11 mouse cellular contexts compared by ENCODE assay signal in genomic region chr9:29961512-29961911, GRCm38 (mm10). TPM values are rescaled to one million over a fixed set of nuclear protein-coding genes. Genes with fewer than 3 reads are reported as not detected.
DNase-seq lines count a peak whose midpoint lies in the region; ATAC-seq and TF ChIP-seq lines count a peak whose summit lies in the region.
"Had no signal": no experiment of that assay in that cellular context is flagged by ENCODE, and none has a peak within 500 bp of the region (broad histone marks: within the 10 kb centered on the region; RNA-seq: fewer than 3 reads in every experiment).

No protein-coding gene starts in this region.

- H3K4me2 ChIP-seq in forebrain, embryonic 12.5 days, result peak overlapping the region; percentile 87
- H3K4me2 ChIP-seq in hindbrain, postnatal 0 days (ENCODE audit: low read depth, low read length), result peak overlapping the region; percentile 62
- H3K4me2 ChIP-seq in neural tube, embryonic 12.5 days (replicated peaks), result peak overlapping the region; percentile 77

- H3K4me1 ChIP-seq in forebrain, embryonic 12.5 days, result peaks cover 25% of the 10 kb centered on the region
- peaks cover 25% of the 10 kb centered on the region for H3K4me1 ChIP-seq in hindbrain, postnatal 0 days (ENCODE audit: insufficient read depth, low read length)
- H3K4me1 ChIP-seq in neural tube, embryonic 12.5 days, result 0 out of 2 replicates have a peak, but pooled peaks cover 12% of the 10 kb centered on the region

- peak overlapping the region; percentile 91 for H3K27ac ChIP-seq in layer of hippocampus, adult 2 months
- no peak overlapping the region for H3K27ac ChIP-seq in forebrain, embryonic 12.5 days
- peak overlapping the region; percentile 72; the same call in 1 of the 2 replicates for H3K27ac ChIP-seq in hindbrain, postnatal 0 days
- no peak overlapping the region for H3K27ac ChIP-seq in neural tube, embryonic 12.5 days

- intact Hi-C loops in gastrocnemius, postnatal 14 days (cut with DNase I; ENCODE audit: low total_unique reads), result no loop called here

- no peaks in the 10 kb centered on the region for H3K9me3 ChIP-seq in forebrain, embryonic 12.5 days
- no peaks in the 10 kb centered on the region for H3K9me3 ChIP-seq in hindbrain, postnatal 0 days (ENCODE audit: low read length)
- no peaks in the 10 kb centered on the region for H3K9me3 ChIP-seq in neural tube, embryonic 12.5 days

- H3K4me3 ChIP-seq in layer of hippocampus, adult 2 months, result peak overlapping the region; percentile 66
- peak overlapping the region; percentile 51 for H3K4me3 ChIP-seq in forebrain, embryonic 12.5 days (replicated peaks)
- H3K4me3 ChIP-seq in hindbrain, postnatal 0 days (ENCODE audit: low read length), result peak overlapping the region; percentile 56
- peak overlapping the region; percentile 41 for H3K4me3 ChIP-seq in neural tube, embryonic 12.5 days

- peak overlapping the region; percentile 61; the same call in 1 of the 2 replicates for H3K9ac ChIP-seq in forebrain, embryonic 12.5 days
- peak overlapping the region; percentile 70 for H3K9ac ChIP-seq in hindbrain, postnatal 0 days (replicated peaks; ENCODE audit: low read length)
- H3K9ac ChIP-seq in neural tube, embryonic 12.5 days, result peak overlapping the region; percentile 49; the same call in 1 of the 2 replicates

- 49% methylated on average over 2 of the region's 2 CpGs for WGBS in forebrain, embryonic 12.5 days
- 17% methylated on average over 2 of the region's 2 CpGs for WGBS in hindbrain, postnatal 0 days
- 55% methylated on average over 2 of the region's 2 CpGs for WGBS in neural tube, embryonic 12.5 days

- no peak for ATAC-seq in forebrain, embryonic 12.5 days (ENCODE audit: low FRiP score)
- no peak for ATAC-seq in hindbrain, postnatal 0 days
- ATAC-seq in neural tube, embryonic 12.5 days (ENCODE audit: low FRiP score, low read depth), result no peak
- no peak for ATAC-seq in cerebellum, adult (ENCODE audit: insufficient number of reproducible peaks, low FRiP score, low TSS enrichment)
- ATAC-seq: lung, postnatal 0 days had no signal

- TF ChIP-seq CTCF in layer of hippocampus, adult 2 months (conservative IDR thresholded peaks at IDR 0.05), result no peak
- no peak for TF ChIP-seq CTCF in hindbrain, postnatal 0 days (IDR thresholded peaks at IDR 0.05; ENCODE audit: low read depth)

- H3K27me3 ChIP-seq in forebrain, embryonic 12.5 days, result peaks cover 41% of the 10 kb centered on the region
- no peaks in the 10 kb centered on the region for H3K27me3 ChIP-seq in hindbrain, postnatal 0 days (ENCODE audit: insufficient read depth, low read length)
- peaks cover 10% of the 10 kb centered on the region; the same call in 1 of the 2 replicates for H3K27me3 ChIP-seq in neural tube, embryonic 12.5 days (replicated peaks)

- no peaks in the 10 kb centered on the region for H3K36me3 ChIP-seq in forebrain, embryonic 12.5 days (replicated peaks)
- H3K36me3 ChIP-seq in hindbrain, postnatal 0 days (ENCODE audit: insufficient read depth, low read length), result no peaks in the 10 kb centered on the region
- H3K36me3 ChIP-seq in neural tube, embryonic 12.5 days, result no peaks in the 10 kb centered on the region
- H3K36me3 ChIP-seq: G1E had no signal

- no peak for DNase-seq in layer of hippocampus, adult 2 months (ENCODE audit: low spot score in 2 of 2)
- no peak for DNase-seq in layer of hippocampus, adult 9-11 months
- no peak for DNase-seq in hindbrain, postnatal 0 days (ENCODE audit: low spot score)
- no peak for DNase-seq in gastrocnemius, postnatal 4 days (ENCODE audit: low spot score in 2 of 2)
- no peak for DNase-seq in gastrocnemius, postnatal 14 days
- DNase-seq: thymus, postnatal 4 days had no signal

RNA-seq across cellular contexts. Expression of gene Ntm, which starts 1.4 kb away (rescaled TPM):
- total RNA-seq in layer of hippocampus, adult 2 months (2021), result 100 to 1,000 TPM; 132 to 141 TPM
- polyA plus RNA-seq in forebrain, embryonic 12.5 days (2016; fragmentation: Nextera tagmentation; extraction: Ambion mirVana), result 34.6 and 38.2 TPM in 2 replicates
- 191 and 208 TPM in 2 replicates for total RNA-seq in hindbrain, postnatal 0 days (2014; rRNA removed)
- polyA plus RNA-seq in hindbrain, postnatal 0 days (2015; fragmentation: Nextera tagmentation; extraction: Ambion mirVana), result 268 and 269 TPM in 2 replicates
- 68.6 and 73.3 TPM in 2 replicates for polyA plus RNA-seq in neural tube, embryonic 12.5 days (2016; fragmentation: Nextera tagmentation; extraction: Ambion mirVana)
- 10 to 100 TPM in 1 of 2 experiments, 1 to 10 TPM in 1; 9.7 to 10.8 TPM for total RNA-seq in gastrocnemius, postnatal 4 days (2021)
- 1 to 10 TPM; 2.6 to 3.0 TPM for total RNA-seq in gastrocnemius, postnatal 14 days (2021)
- polyA plus RNA-seq: G1E had no signal

Comparison
In these comparisons a context has a peak if more than half of its experiments do, and no peak if none do; other contexts are left out.
1. H3K27ac ChIP-seq: peak in layer of hippocampus, adult 2 months (single experiment) and hindbrain, postnatal 0 days (single experiment); none in forebrain, embryonic 12.5 days (single experiment) and neural tube, embryonic 12.5 days (single experiment).
2. RNA of gene Ntm, which starts 1.4 kb away (total RNA-seq): 191 to 208 TPM in hindbrain, postnatal 0 days and 132 to 141 TPM in layer of hippocampus, adult 2 months; 9.7 to 10.8 TPM in gastrocnemius, postnatal 4 days and 2.6 to 3.0 TPM in gastrocnemius, postnatal 14 days; every median in the first group is over 10 times any median in the second.
3. Peak in every context shown above with its lines, with median percentiles within 50 percentile points of each other: H3K4me3 ChIP-seq, H3K4me2 ChIP-seq and H3K9ac ChIP-seq.